Mouse (Mus musculus): Measurements from ENCODE around the gene Mcm2.
A peak's percentile ranks its signal among the peaks of the same experiment; 100 is the strongest.

DNA sequence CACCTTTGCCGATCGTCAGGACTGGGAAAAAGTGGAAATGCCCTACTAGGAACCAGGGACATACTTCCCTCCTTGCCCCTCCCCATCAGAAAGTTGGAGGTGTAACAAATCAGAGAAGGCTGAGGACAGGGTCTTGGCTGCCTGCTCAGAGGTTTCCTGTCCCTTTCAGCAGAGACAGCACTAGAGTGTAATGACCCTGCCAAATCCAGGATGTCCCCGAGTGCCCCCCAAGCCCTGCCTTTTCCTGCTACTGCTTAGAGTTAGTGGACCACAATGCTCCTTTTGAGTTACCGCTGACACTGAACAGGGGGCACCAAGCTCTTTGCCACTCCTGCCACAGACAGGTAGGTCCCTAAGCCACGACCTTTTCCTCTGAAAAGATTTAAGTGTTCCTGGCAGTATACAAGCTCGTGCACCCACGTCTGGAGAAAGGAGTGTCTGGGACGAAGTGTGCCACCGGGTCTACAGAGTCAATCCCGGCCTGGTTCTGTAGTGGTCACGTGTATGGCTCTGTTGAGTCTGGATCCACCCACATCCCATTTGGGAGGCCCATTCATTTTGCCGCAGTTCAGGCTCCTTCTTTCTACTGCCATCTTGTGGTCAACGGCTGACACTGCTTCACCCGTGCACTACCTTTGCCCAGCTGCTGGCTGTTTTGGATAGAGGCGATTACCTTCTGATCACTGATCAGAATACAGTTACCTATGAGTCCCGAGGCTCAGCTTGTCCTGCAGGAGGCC, 8.0 kb upstream of the Mcm2 start:
- TF ChIP-seq CTCF (IDR thresholded peaks at IDR 0.05; ENCODE audit: low read depth) (peak; percentile 91), EP300 (IDR thresholded peaks at IDR 0.05; ENCODE audit: low read depth) (no peak)

All from heart, postnatal 0 days (tissue).